Mouse (Mus musculus) cortical plate, adult 2 months (tissue): ENCODE measurements around the gene Wrap53.

Source experiments
- CTCF ChIP-seq: fragments of 200-500 bp; IDR thresholded peaks from 2 replicates; pipeline ENCODE4 v1.5.1; 2011; ENCODE audit warnings: mild to moderate bottlenecking, control low read depth, low read length; ENCODE audit not compliant: insufficient read depth; ENCODE audit errors: extremely low read depth
- POLR2A ChIP-seq: fragments of 200-500 bp; IDR thresholded peaks from 2 replicates; pipeline ENCODE4 v1.6.1; 2011; ENCODE audit warnings: mild to moderate bottlenecking, low read length, control low read depth; ENCODE audit not compliant: insufficient read depth; ENCODE audit errors: extremely low read depth

DNA sequence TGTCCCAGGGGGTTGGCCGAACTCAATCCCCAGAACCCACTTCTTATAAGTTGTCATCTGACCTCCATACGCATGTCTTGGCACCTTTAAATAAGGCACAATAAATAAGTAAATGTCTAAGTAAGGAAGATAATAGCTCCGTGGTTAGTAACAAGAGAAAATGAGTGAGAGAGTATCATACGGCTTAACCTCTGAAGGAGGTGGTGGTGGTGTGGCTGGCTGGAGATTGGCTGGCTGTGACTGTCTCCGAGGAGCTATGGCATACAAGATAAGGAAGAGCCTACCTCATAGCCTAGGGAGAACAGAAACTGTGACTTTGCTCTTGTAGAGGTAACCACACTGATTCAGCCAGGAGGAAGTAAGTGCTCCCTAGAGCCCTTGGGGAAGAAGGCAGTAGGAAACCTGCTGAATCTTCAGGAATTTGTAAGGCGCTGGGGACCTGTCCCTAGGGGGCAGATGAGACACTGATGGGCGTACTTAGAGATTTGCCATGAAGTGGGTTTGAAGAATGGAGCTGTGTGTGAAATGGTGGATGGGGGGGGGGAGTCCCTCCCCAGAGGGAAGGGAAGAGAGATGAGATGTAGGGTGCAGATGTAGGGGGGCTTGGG lies 5.8 kb upstream of the Wrap53 start:
- TF ChIP-seq POLR2A, result no peak
- TF ChIP-seq CTCF, result no peak
